ENCODE assay signal across 7 mouse cellular contexts in the genomic region with DNA sequence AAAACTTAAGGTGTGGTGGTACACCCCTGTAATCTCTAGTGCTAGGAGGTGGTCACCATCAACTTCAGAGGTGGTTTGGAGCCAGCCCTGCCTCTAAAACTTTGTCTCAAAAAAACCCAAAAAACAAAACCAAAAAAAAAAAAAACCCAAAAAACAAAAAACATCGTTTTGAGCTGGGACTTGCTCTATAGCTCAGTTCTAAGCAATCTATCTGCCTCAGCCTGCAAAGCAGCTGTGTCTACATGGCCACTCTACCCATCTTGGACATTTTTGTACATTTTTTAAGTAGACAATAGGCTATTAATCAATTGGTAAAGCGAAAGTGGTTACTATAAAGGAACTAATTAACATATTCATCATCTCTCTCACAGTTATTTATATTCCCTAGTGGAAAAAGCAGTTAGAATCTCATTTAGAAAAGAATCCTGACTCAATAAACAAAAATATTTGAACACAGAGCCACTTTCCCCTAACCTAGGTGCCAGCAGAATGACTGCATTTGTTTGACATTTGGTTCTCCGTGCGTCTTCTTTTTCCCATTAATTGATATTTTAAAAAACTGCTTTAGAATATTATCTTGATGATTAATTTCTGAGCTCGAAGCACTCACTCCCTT. TPM values are rescaled to one million over a fixed set of nuclear protein-coding genes. Genes with fewer than 3 reads are reported as not detected.
DNase-seq lines count a peak whose midpoint lies in the region; ATAC-seq and TF ChIP-seq lines count a peak whose summit lies in the region.

No protein-coding gene starts in this region.

- H3K4me3 ChIP-seq in megakaryocyte, embryonic 14.5 days (replicated peaks), result peak overlapping the region; percentile 93
- H3K4me3 ChIP-seq in forebrain, embryonic 12.5 days (replicated peaks), result peak overlapping the region; percentile 78
- H3K4me3 ChIP-seq in limb, embryonic 14.5 days (replicated peaks; ENCODE audit: low read length), result peak overlapping the region; percentile 99
- H3K4me3 ChIP-seq in stomach, embryonic 15.5 days (replicated peaks), result peak overlapping the region; percentile 89

- 0 out of 2 replicates have a peak, but pooled peaks cover 4% of the 10 kb centered on the region for H3K9me3 ChIP-seq in megakaryocyte, embryonic 14.5 days
- H3K9me3 ChIP-seq in forebrain, embryonic 12.5 days, result no peaks in the 10 kb centered on the region
- no peaks in the 10 kb centered on the region for H3K9me3 ChIP-seq in limb, embryonic 14.5 days (ENCODE audit: control insufficient read depth, low read length)
- H3K9me3 ChIP-seq in stomach, embryonic 15.5 days, result no peaks in the 10 kb centered on the region

- peak overlapping the region; percentile 68 for H3K9ac ChIP-seq in forebrain, embryonic 12.5 days
- H3K9ac ChIP-seq in limb, embryonic 14.5 days (ENCODE audit: low read depth, low read length, severe bottlenecking), result peak overlapping the region; percentile 61
- H3K9ac ChIP-seq in stomach, embryonic 15.5 days, result peak overlapping the region; percentile 37; the same call in 1 of the 2 replicates

- DNase-seq in limb, embryonic 14.5 days (ENCODE audit: low spot score), result no peak
- no peak for DNase-seq in cerebellum, adult 8-10 months
- no peak for DNase-seq in urinary bladder, adult 18-20 months (ENCODE audit: low spot score in 2 of 2)

- no peak for TF ChIP-seq POLR2A in limb, embryonic 14.5 days (IDR thresholded peaks at IDR 0.05; ENCODE audit: borderline replicate concordance, extremely low read depth, insufficient read depth, insufficient read length)

- peaks cover 63% of the 10 kb centered on the region for H3K4me1 ChIP-seq in megakaryocyte, embryonic 14.5 days
- H3K4me1 ChIP-seq in forebrain, embryonic 12.5 days, result peaks cover 27% of the 10 kb centered on the region
- peaks cover 9% of the 10 kb centered on the region; the same call in 1 of the 2 replicates for H3K4me1 ChIP-seq in limb, embryonic 14.5 days (ENCODE audit: control insufficient read depth, insufficient read depth, low read length)
- peaks cover 27% of the 10 kb centered on the region for H3K4me1 ChIP-seq in stomach, embryonic 15.5 days

- 30% methylated on average over 5 of the region's 5 CpGs for WGBS in forebrain, embryonic 12.5 days
- 29% methylated on average over 5 of the region's 5 CpGs for WGBS in limb, embryonic 14.5 days
- 18% methylated on average over 5 of the region's 5 CpGs for WGBS in stomach, embryonic 15.5 days

- H3K4me2 ChIP-seq in forebrain, embryonic 12.5 days, result peak overlapping the region; percentile 73
- H3K4me2 ChIP-seq in limb, embryonic 14.5 days (replicated peaks; ENCODE audit: low read depth, low read length, severe bottlenecking), result peak overlapping the region; percentile 76
- H3K4me2 ChIP-seq in stomach, embryonic 15.5 days, result peak overlapping the region; percentile 83

- no peak for ATAC-seq in megakaryocyte, adult 5-6 weeks (ENCODE audit: poor library complexity, severe bottlenecking)
- ATAC-seq in forebrain, embryonic 12.5 days (ENCODE audit: low FRiP score), result no peak
- no peak for ATAC-seq in limb, embryonic 14.5 days (ENCODE audit: low FRiP score, low read depth)
- no peak for ATAC-seq in stomach, embryonic 15.5 days (ENCODE audit: insufficient read depth, low FRiP score, low read depth)

- H3K27me3 ChIP-seq in megakaryocyte, embryonic 14.5 days (replicated peaks), result no peaks in the 10 kb centered on the region
- H3K27me3 ChIP-seq in forebrain, embryonic 12.5 days, result no peaks in the 10 kb centered on the region
- no peaks in the 10 kb centered on the region for H3K27me3 ChIP-seq in limb, embryonic 14.5 days (ENCODE audit: control insufficient read depth, insufficient read depth, low read length)
- H3K27me3 ChIP-seq in stomach, embryonic 15.5 days (replicated peaks), result no peaks in the 10 kb centered on the region

- peak overlapping the region; percentile 76; the same call in 1 of the 2 replicates for H3K27ac ChIP-seq in forebrain, embryonic 12.5 days
- peak overlapping the region; percentile 59 for H3K27ac ChIP-seq in limb, embryonic 14.5 days (replicated peaks; ENCODE audit: low read depth, low read length)
- peak overlapping the region; percentile 89 for H3K27ac ChIP-seq in stomach, embryonic 15.5 days

- no peaks in the 10 kb centered on the region for H3K36me3 ChIP-seq in megakaryocyte, embryonic 14.5 days (replicated peaks; ENCODE audit: low read length)
- no peaks in the 10 kb centered on the region for H3K36me3 ChIP-seq in forebrain, embryonic 12.5 days (replicated peaks)
- H3K36me3 ChIP-seq in limb, embryonic 14.5 days (ENCODE audit: control insufficient read depth, insufficient read depth, low read length), result no peaks in the 10 kb centered on the region
- H3K36me3 ChIP-seq in stomach, embryonic 15.5 days, result no peaks in the 10 kb centered on the region

RNA-seq across cellular contexts. Expression of a gene that starts 0.6 kb away (rescaled TPM):
- polyA plus RNA-seq in megakaryocyte, embryonic 14.5 days (2012; ENCODE audit: insufficient read depth, low replicate concordance), result not detected in 2 replicates
- 1.0 and 1.4 TPM in 2 replicates for total RNA-seq in megakaryocyte, adult 5-6 weeks (2015)
- total RNA-seq in megakaryocyte, adult 5-6 weeks (2017), result 1.7 and 2.4 TPM in 2 replicates
- 2.2 and 2.4 TPM in 2 replicates for polyA plus RNA-seq in forebrain, embryonic 12.5 days (2016; fragmentation: Nextera tagmentation; extraction: Ambion mirVana)
- 2.2 and 2.6 TPM in 2 replicates for polyA plus RNA-seq in limb, embryonic 14.5 days (2012; rRNA removed)
- 2.0 and 2.1 TPM in 2 replicates for polyA plus RNA-seq in limb, embryonic 14.5 days (2014; fragmentation: Nextera tagmentation; extraction: Ambion mirVana)
- polyA plus RNA-seq in stomach, embryonic 15.5 days (2015; fragmentation: Nextera tagmentation; extraction: Ambion mirVana), result 1.1 and 1.3 TPM in 2 replicates

RNA-seq across cellular contexts. Expression of a gene that starts 1.1 kb away (rescaled TPM):
- polyA plus RNA-seq in megakaryocyte, embryonic 14.5 days (2012; ENCODE audit: insufficient read depth, low replicate concordance), result 35.9 and 36.0 TPM in 2 replicates
- total RNA-seq in megakaryocyte, adult 5-6 weeks (2015), result 9.9 and 10.6 TPM in 2 replicates
- total RNA-seq in megakaryocyte, adult 5-6 weeks (2017), result 4.2 and 5.3 TPM in 2 replicates
- 8.4 and 9.2 TPM in 2 replicates for polyA plus RNA-seq in forebrain, embryonic 12.5 days (2016; fragmentation: Nextera tagmentation; extraction: Ambion mirVana)
- polyA plus RNA-seq in limb, embryonic 14.5 days (2012; rRNA removed), result 30.4 and 39.4 TPM in 2 replicates
- polyA plus RNA-seq in limb, embryonic 14.5 days (2014; fragmentation: Nextera tagmentation; extraction: Ambion mirVana), result 9.8 and 12.8 TPM in 2 replicates
- polyA plus RNA-seq in stomach, embryonic 15.5 days (2015; fragmentation: Nextera tagmentation; extraction: Ambion mirVana), result 8.0 and 8.8 TPM in 2 replicates

RNA-seq across cellular contexts. Expression of a gene that starts 20.8 kb away (rescaled TPM):
- 0.31 TPM in 1 of 2 replicates, not detected in the other for polyA plus RNA-seq in megakaryocyte, embryonic 14.5 days (2012; ENCODE audit: insufficient read depth, low replicate concordance)
- total RNA-seq in megakaryocyte, adult 5-6 weeks (2015), result not detected in 2 replicates
- total RNA-seq in megakaryocyte, adult 5-6 weeks (2017), result not detected in 2 replicates
- polyA plus RNA-seq in forebrain, embryonic 12.5 days (2016; fragmentation: Nextera tagmentation; extraction: Ambion mirVana), result not detected in 2 replicates
- not detected in 2 replicates for polyA plus RNA-seq in limb, embryonic 14.5 days (2012; rRNA removed)
- polyA plus RNA-seq in limb, embryonic 14.5 days (2014; fragmentation: Nextera tagmentation; extraction: Ambion mirVana), result not detected in 2 replicates
- not detected in 2 replicates for polyA plus RNA-seq in stomach, embryonic 15.5 days (2015; fragmentation: Nextera tagmentation; extraction: Ambion mirVana)

RNA-seq across cellular contexts. Expression of a gene that starts 23.2 kb away (rescaled TPM):
- polyA plus RNA-seq in megakaryocyte, embryonic 14.5 days (2012; ENCODE audit: insufficient read depth, low replicate concordance), result 7.7 and 7.9 TPM in 2 replicates
- total RNA-seq in megakaryocyte, adult 5-6 weeks (2015), result 1.5 and 2.2 TPM in 2 replicates
- total RNA-seq in megakaryocyte, adult 5-6 weeks (2017), result 0.12 and 0.73 TPM in 2 replicates
- polyA plus RNA-seq in forebrain, embryonic 12.5 days (2016; fragmentation: Nextera tagmentation; extraction: Ambion mirVana), result 0.09 and 0.24 TPM in 2 replicates
- polyA plus RNA-seq in limb, embryonic 14.5 days (2012; rRNA removed), result 2.1 and 2.3 TPM in 2 replicates
- polyA plus RNA-seq in limb, embryonic 14.5 days (2014; fragmentation: Nextera tagmentation; extraction: Ambion mirVana), result 0.78 and 0.79 TPM in 2 replicates
- polyA plus RNA-seq in stomach, embryonic 15.5 days (2015; fragmentation: Nextera tagmentation; extraction: Ambion mirVana), result 1.1 and 1.7 TPM in 2 replicates

RNA-seq across cellular contexts. Expression of a gene that starts 39.0 kb away (rescaled TPM):
- 28.7 and 79.3 TPM in 2 replicates for polyA plus RNA-seq in megakaryocyte, embryonic 14.5 days (2012; ENCODE audit: insufficient read depth, low replicate concordance)
- total RNA-seq in megakaryocyte, adult 5-6 weeks (2015), result 11.3 and 13.6 TPM in 2 replicates
- 14.8 and 16.4 TPM in 2 replicates for total RNA-seq in megakaryocyte, adult 5-6 weeks (2017)
- polyA plus RNA-seq in forebrain, embryonic 12.5 days (2016; fragmentation: Nextera tagmentation; extraction: Ambion mirVana), result 18.7 and 19.4 TPM in 2 replicates
- polyA plus RNA-seq in limb, embryonic 14.5 days (2012; rRNA removed), result 79.5 and 103 TPM in 2 replicates
- 8.7 and 11.5 TPM in 2 replicates for polyA plus RNA-seq in limb, embryonic 14.5 days (2014; fragmentation: Nextera tagmentation; extraction: Ambion mirVana)
- polyA plus RNA-seq in stomach, embryonic 15.5 days (2015; fragmentation: Nextera tagmentation; extraction: Ambion mirVana), result 6.8 and 7.7 TPM in 2 replicates
